Mouse (Mus musculus) c-Kit-positive CD71-positive TER-119-negative erythroid progenitor cells, embryonic 14.5 days (primary cell): Measurements from ENCODE around the gene Smyd3.

Source experiments
- DNase-seq: peaks from one replicate; pipeline ENCODE4 v3.0.0-alpha.2; 2013; ENCODE audit warnings: low read depth

Smyd3 gene

DNA sequence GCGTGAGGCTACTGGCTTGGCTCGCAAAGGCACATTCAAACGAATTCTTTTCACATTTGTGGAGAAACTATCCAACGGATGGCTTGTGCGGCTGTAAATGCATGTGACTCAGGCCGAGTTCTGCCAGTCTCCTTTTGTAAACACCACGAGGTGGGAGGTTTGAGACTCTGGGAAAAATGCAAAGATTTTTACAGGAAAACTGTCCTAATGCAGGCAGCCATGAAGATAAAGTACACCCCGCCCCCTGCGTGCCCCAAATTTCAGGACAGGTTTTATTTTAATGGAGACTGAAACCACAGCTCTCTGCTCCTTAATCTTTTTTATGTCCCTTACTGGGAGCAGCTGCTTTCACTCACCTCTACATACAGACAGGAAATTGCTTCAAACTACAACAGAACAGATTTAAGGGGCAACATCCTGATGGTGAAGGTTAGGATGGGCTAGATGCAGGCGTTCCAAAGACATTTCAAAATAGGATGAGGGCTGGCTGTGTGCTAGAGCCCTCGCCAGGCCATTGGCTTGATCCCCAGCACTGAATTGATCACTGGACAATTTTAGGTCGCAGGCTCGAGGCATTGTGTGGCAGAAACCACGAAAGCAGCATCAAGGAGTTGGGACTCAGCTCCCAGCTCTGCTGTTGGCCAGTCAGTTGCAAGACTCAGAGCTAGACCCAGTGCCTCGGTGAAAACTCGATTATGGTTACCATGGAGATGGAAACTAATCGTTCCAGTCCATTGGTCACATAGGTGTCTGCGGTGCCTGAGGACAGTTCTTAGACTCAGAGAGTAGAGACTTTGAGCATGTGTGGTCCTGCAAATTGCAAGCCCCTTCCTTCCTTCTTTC, 457.5 kb downstream of the Smyd3 start:
- no peak for DNase-seq

DNA sequence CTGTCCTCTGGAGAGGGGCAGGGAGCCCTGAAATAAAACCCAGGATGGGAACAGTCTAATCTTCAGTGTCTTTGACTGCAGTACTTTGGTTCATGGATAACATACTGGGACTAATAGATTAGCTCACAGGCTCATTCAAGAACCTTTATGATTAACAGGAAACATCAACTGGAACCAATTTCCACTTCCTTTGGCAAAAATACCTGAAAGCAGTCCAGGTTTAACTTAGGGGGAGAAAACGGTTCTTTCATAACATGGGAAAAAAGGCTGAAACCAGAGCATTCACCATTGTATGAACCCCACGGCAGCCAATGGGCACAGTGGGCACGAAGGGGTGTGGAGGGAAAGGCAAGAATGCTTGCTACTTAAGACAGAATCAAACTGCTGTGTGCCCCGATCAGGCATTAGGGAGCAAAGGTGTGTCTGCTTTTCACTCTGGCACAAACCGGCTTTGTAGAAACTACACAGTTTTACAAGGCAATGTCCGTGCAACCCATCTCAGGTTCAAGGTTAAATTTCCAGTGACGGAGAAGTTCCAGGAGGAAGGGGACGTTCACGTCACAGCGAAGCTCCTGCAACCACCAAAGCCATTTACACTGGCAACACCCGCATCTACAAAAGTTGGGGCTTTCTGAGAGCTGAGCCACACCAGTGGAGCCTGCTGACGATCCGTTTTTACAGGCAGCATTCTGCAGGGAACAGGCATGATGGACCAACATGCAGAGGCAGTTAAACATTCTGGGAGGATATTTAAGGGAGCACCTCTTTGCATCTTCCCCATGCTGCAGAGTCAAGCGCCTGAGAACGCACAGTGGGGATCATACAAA, 458.3 kb downstream of the Smyd3 start:
- no peak for DNase-seq

GRCm38 (mm10) chr1:179058675-179059074, 459.2 kb downstream of the Smyd3 start:
- no peak for DNase-seq

GRCm38 (mm10) chr1:179055760-179056159, 462.1 kb downstream of the Smyd3 start:
- DNase-seq = peak; percentile 66

DNA sequence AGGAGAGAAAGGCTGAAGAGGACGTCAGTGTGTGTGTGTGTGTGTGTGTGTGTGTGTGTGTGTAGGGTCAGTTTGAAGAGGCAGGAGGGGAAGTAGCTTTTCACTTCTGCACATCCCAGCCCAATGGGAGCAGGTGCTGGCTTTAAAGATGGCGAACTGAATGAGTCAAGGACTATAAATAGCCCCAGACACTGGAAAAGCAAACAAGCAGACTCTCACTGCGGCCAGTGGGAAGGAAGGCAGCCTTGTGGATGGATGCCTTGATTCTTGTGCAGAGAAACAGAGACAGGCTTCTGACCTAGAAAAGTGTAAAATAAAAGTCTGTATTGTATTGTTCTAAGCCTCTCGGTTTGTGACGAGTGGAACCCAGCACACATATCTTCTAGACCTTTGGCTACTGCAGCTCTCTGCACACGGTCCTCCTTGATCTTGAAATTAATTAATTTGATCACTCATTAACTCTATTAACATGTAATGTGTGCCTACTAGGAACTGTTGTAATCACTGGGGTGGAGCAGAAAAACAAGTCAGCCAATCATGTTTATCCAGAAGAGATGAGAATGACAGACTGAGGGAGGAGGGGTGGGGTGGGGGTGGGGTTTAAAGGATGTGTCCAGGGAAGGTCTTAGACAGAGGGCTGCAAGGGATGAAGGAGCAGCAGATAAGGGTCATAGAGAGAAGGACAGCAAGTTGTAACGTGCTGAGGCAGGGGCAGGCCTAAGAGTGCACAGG, 463.3 kb downstream of the Smyd3 start:
- no peak for DNase-seq

GRCm38 (mm10) chr1:179052545-179053180, 465.2 kb downstream of the Smyd3 start:
- no peak for DNase-seq

DNA sequence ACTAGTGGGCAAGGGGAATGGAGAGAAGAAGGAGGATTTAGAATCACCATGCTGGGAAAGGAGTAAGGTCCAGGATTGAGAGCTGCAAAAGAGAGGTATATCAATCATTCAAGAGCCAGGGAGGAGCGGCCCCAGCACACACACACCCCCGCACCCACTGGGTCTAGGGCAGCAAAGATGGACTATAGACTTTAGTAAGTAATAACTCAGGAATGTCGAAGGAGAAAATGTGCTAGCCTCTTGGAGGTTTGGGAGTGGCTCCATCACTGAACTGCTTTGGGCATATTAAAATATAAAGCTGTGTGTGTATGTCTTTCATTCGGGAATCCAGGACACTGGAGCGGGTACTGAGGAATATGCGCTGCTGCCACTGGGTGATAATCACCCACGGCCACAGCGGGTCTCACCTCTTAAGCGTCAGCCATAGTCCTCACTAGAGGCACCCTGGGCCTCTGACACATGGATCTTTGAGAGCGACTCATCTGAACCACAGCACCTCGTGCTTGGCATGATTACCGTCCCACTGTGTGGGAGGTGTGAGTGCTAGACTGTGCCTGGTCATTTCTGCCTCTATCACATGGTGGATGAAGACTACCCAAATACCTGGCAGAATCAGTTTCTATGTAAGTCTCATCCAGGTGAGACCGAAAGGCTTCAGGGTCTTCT, 469.8 kb downstream of the Smyd3 start:
- no peak for DNase-seq

DNA sequence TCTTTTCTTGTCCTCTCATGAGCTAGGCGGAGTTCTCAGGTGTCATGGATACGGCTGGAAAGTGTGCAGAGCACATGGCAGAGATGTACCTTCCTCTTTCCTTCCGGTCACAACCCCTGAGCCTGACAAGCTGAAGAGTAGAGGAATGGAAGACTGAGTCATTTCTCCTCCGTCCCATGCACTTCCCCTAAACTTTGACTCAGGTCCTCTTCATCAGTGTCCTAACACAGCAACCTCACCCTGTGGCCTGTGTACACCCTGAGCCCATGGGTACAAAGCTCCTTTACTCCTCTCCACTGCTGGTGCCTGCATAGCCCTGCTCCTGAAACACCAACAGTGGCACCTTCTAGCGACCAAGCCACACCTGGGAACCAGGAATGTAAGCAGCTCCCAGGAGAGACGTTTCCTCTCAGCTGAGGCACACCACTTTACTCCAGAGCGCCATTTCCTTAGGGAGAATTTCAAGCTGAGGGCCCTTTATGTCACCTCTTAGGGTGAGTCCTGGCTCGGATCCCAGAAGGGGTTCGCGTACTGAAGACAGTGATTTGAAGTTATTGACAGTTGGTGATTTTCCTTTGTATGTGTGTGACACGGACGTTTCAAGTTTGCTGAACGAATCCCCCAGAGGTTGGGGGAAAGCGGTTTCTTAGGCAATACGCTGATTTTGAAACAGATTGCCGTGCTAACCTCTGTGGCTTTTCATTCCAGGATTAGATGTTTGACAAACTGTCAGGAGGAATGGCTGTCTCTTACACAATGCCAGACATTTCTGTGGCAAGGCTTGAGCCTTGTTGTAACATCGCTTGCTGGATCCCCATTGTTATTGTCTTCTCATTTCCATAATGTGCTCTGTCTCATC, 471.8 kb downstream of the Smyd3 start:
- DNase-seq = no peak

DNA sequence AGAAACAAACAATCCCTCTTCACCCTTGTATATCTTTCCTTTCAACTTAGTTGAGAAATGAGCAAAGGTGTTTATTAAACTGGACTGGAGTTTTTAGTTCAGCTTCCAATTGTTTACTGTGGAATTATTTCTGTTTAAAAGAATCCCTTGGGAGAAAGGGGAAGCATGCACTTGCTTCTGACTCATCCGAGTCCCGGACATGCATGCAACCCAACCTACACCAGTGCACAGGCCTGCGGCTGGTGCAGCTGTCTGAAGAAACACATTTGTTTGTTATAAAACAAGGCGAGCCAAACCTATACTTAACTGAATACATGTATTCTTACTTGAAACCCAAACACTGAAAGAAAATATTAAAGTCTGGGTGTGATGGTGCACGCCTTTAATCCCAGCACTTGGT, 473.7 kb downstream of the Smyd3 start:
- DNase-seq = no peak

DNA sequence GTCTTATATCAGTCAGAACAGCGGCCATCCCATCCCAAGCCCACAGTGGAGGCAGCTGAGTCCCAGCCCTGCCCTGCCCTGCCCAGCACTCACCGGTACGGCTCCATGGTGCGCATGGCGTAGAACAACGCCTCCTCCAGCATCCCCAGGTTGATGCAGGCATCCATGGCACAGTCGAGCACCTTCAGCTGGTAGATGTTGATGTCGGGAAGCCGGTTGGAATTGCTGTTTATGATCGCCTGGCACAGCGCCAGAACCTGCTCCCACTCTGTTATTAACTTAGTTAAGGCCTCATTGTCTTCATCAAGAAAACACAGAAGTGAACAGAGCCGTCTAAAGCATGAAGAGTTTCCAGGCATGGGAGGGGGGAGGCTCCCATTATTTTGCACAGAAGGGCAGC, 474.2 kb downstream of the Smyd3 start:
- DNase-seq = no peak

GRCm38 (mm10) chr1:179041905-179042337, 475.9 kb downstream of the Smyd3 start:
- DNase-seq = no peak

- no peak for DNase-seq
Observed at GRCm38 (mm10) chr1:179041231-179041904, 476.5 kb downstream of the Smyd3 start.

- DNase-seq = no peak
Observed at GRCm38 (mm10) chr1:179038801-179039200, 479.0 kb downstream of the Smyd3 start.

GRCm38 (mm10) chr1:179032947-179033346, 484.9 kb downstream of the Smyd3 start:
- no peak for DNase-seq

- DNase-seq = no peak
Observed at GRCm38 (mm10) chr1:179031581-179031980, 486.3 kb downstream of the Smyd3 start.

DNA sequence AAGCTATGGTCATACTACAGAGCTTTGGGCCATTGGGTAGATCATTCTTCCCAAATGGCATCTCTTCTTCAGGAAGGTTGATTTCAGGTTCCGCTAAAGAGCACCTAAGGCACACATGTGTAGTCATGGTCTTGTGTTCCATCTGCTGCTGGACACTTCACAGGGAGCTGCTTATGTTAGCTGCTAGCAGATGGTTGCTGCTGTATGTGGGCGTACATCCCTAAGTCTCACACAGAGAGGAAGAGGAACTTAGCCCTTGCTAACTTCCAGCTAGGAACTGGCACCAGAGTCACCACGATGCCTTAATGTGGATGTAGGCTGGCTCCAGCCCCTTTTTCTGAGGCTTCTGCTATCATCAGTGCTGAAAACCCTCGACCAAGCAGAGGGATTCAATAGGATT, 491.2 kb downstream of the Smyd3 start:
- no peak for DNase-seq

DNA sequence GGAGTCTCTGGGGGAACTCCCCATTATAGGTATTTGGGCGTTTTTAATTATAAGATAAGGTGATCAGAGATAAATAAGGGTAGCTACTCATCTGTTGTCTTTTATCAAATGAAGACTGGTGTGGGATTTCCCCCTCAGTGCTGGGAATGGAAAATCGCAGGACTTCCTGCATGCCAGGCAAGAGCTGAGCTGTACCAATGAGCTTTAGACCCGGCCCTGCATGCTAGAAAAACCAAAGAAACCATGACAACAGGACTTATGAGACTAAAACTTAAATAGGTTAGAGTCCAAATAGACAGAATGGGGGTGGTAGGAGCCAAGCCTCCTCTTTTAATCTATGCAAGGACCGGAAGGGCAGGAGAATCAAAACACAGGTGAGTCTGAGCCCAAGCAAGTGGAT, 492.7 kb downstream of the Smyd3 start:
- DNase-seq = no peak

DNA sequence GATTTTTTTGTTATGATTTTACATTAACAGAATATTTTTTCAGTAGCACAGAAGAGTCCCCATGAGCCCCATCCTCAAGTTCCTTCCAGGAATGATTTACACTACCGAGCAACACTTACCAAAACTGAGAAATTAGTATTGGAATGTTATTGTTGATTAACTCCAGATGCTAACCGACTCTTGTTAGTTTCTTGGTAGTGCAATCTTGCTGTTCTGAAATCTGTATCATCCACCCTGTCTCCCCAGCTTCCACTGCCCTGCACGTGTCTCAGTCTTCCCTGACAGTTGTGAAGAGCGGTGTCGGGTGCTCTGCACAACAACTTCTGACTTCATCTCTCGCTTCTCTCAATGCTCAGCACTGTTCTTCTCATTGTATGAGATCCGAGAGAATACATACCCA, 494.4 kb downstream of the Smyd3 start:
- DNase-seq = no peak

DNA sequence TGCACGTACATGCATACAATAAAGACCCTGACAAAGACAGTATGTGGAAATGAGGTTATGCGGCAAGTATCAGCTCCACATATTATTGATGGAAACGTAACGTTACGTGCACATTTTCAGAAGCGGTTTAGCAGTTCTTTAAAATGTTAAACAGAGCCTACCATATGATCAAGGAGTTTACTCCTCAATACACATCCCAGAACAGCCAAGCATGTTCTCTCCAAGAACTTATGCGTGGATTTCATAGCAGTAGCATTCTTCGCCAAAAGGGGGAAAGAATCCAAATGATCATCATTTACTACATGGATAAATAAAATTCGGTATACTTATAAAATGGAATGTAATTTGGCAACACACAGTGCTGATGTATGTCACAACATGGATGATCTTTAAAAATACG, 500.4 kb downstream of the Smyd3 start:
- DNase-seq = no peak

DNA sequence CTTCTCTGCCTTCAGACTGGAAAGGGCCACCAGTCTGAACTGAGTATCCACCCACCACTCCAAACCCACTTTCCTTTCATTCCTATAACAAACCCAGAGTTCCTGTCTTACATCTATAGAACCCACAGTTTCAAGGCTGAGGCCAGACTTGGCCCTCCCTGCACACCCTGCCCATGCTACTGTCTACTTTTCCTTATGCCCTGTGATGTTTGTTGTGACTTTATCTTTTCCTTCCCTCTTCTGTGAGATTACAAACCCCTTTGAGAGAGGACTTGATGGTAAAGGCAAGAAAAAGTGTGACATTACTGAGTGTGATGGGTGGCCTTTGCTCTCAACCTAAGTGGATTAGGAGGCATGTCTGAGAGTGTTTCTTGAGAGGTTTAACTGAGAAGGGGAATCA, 504.8 kb downstream of the Smyd3 start:
- DNase-seq = no peak
